Mouse (Mus musculus) stomach, embryonic 16.5 days (tissue): ENCODE results near the gene Csgalnact2. TPM values are rescaled to one million over a fixed set of nuclear protein-coding genes. Genes with fewer than 3 reads are reported as not detected.

ENCODE experiments used
- ATAC-seq: fragments of 200-750 bp; cut with Nextera tagmentation; 2 replicates; pipeline ENCODE4 v1.8.0; 2017; ENCODE audit warnings: moderate number of reproducible peaks, moderate TSS enrichment; ENCODE audit not compliant: insufficient read depth, low FRiP score
- H3K27ac ChIP-seq: fragments of 300-500 bp; sonication (generic); 2 replicates; pipeline ENCODE4 v1.5.1; 2014; ENCODE audit warnings: low read length
- H3K27me3 ChIP-seq: fragments of 300-500 bp; sonication (generic); 2 replicates; pipeline ENCODE4 v1.6.1; 2014; ENCODE audit warnings: low read length, control low read depth, mixed read lengths; ENCODE audit not compliant: control insufficient read depth, insufficient read depth
- H3K36me3 ChIP-seq: fragments of 300-500 bp; sonication (generic); 2 replicates; pipeline ENCODE4 v1.6.1; 2014; ENCODE audit warnings: low read length; ENCODE audit not compliant: control insufficient read depth, insufficient read depth
- H3K4me1 ChIP-seq: fragments of 300-500 bp; sonication (generic); 2 replicates; pipeline ENCODE4 v1.6.1; 2014; ENCODE audit warnings: low read length, control low read depth, mixed read lengths; ENCODE audit not compliant: control insufficient read depth, insufficient read depth
- H3K4me2 ChIP-seq: fragments of 300-500 bp; sonication (generic); 2 replicates; pipeline ENCODE4 v1.6.1; 2014; ENCODE audit warnings: low read depth, low read length, mixed read lengths
- H3K4me3 ChIP-seq: fragments of 300-500 bp; sonication (generic); replicated peaks from 2 replicates; pipeline ENCODE4 v1.5.1; 2014; ENCODE audit warnings: mild to moderate bottlenecking, low read length
- H3K9ac ChIP-seq: fragments of 300-500 bp; sonication (generic); 2 replicates; pipeline ENCODE4 v1.6.1; 2014; ENCODE audit warnings: low read length
- H3K9me3 ChIP-seq: fragments of 300-500 bp; sonication (generic); replicated peaks from 2 replicates; pipeline ENCODE4 v1.6.1; 2016; ENCODE audit warnings: low read length, control low read depth; ENCODE audit not compliant: control insufficient read depth
- WGBS: fragments of 180-500 bp; shearing (Covaris S2); extraction: QIAGEN DNeasy Blood & Tissue Kit; methylation state at CpG from one replicate; pipeline ENCODE4 v1.1.7; 2014; 5-methylcytosine and 5-hydroxymethylcytosine counted together
- polyA plus RNA-seq: library from polyadenylated mRNA; unstranded; fragments of >200 nt; fragmentation: Nextera tagmentation; extraction: Ambion mirVana; gene quantifications from 2 replicates; pipeline ENCODE4 v1.2.1, GENCODE M21; 2015

Gene Csgalnact2
- polyA plus RNA-seq, 1 experiment from 2014 or later: 16.8 TPM

GRCm38 (mm10) chr6:118173251-118173974, 34.5 kb upstream of the Csgalnact2 start:
- no peaks in the 10 kb centered on the region for H3K9me3 ChIP-seq
- WGBS: 88% methylated on average over 18 of the region's 18 CpGs

GRCm38 (mm10) chr6:118171386-118171785, 32.4 kb upstream of the Csgalnact2 start:
- Histone ChIP-seq H3K36me3 (no peaks in the 10 kb centered on the region), H3K4me2 (no peak overlapping the region), H3K9me3 (no peaks in the 10 kb centered on the region), H3K27ac (no peak overlapping the region), H3K4me3 (no peak overlapping the region), H3K27me3 (no peaks in the 10 kb centered on the region), H3K4me1 (no peaks in the 10 kb centered on the region), H3K9ac (no peak overlapping the region)
- no peak for ATAC-seq
- WGBS: 88% methylated on average over 7 of the region's 7 CpGs

More at GRCm38 (mm10) chr6:118173251-118173974, 34.5 kb upstream of the Csgalnact2 start:
- Histone ChIP-seq H3K36me3 (no peaks in the 10 kb centered on the region), H3K9ac (no peak overlapping the region), H3K4me1 (no peaks in the 10 kb centered on the region), H3K27ac (no peak overlapping the region), H3K4me3 (no peak overlapping the region), H3K27me3 (no peaks in the 10 kb centered on the region), H3K4me2 (no peak overlapping the region)
- no peak for ATAC-seq

- 85% methylated on average over 14 of the region's 14 CpGs for WGBS
- Histone ChIP-seq H3K4me3 (no peak overlapping the region), H3K27ac (no peak overlapping the region), H3K27me3 (no peaks in the 10 kb centered on the region), H3K4me1 (no peaks in the 10 kb centered on the region), H3K36me3 (no peaks in the 10 kb centered on the region), H3K9ac (no peak overlapping the region), H3K4me2 (no peak overlapping the region), H3K9me3 (no peaks in the 10 kb centered on the region)
- no peak for ATAC-seq
Observed at GRCm38 (mm10) chr6:118168106-118168505, 29.2 kb upstream of the Csgalnact2 start.

- WGBS: 82% methylated on average over 9 of the region's 9 CpGs
- Histone ChIP-seq H3K9me3 (no peaks in the 10 kb centered on the region), H3K4me3 (no peak overlapping the region), H3K27me3 (no peaks in the 10 kb centered on the region), H3K27ac (no peak overlapping the region), H3K4me2 (no peak overlapping the region), H3K9ac (no peak overlapping the region), H3K4me1 (no peaks in the 10 kb centered on the region), H3K36me3 (no peaks in the 10 kb centered on the region)
- no peak for ATAC-seq
Observed at GRCm38 (mm10) chr6:118167013-118167412, 28.1 kb upstream of the Csgalnact2 start.

- Histone ChIP-seq H3K27ac (no peak overlapping the region), H3K9me3 (no peaks in the 10 kb centered on the region), H3K4me1 (no peaks in the 10 kb centered on the region), H3K4me3 (no peak overlapping the region), H3K36me3 (no peaks in the 10 kb centered on the region), H3K27me3 (no peaks in the 10 kb centered on the region), H3K9ac (no peak overlapping the region), H3K4me2 (no peak overlapping the region)
- no peak for ATAC-seq
- WGBS: 75% methylated on average over 1 of the region's 1 CpGs
Observed at GRCm38 (mm10) chr6:118165516-118165915, 26.6 kb upstream of the Csgalnact2 start.

GRCm38 (mm10) chr6:118164691-118165090, 25.8 kb upstream of the Csgalnact2 start:
- H3K4me2 ChIP-seq: no peak overlapping the region
- H3K9me3 ChIP-seq: no peaks in the 10 kb centered on the region
- 61% methylated on average over 8 of the region's 8 CpGs for WGBS
- H3K27me3 ChIP-seq: no peaks in the 10 kb centered on the region
- H3K27ac ChIP-seq: no peak overlapping the region
- no peaks in the 10 kb centered on the region for H3K36me3 ChIP-seq
- no peaks in the 10 kb centered on the region for H3K4me1 ChIP-seq
- H3K4me3 ChIP-seq: no peak overlapping the region
- H3K9ac ChIP-seq: no peak overlapping the region
- no peak for ATAC-seq

GRCm38 (mm10) chr6:118163086-118163485, 24.1 kb upstream of the Csgalnact2 start:
- ATAC-seq: no peak

GRCm38 (mm10) chr6:118162457-118163082, 23.6 kb upstream of the Csgalnact2 start:
- Histone ChIP-seq H3K27me3 (no peaks in the 10 kb centered on the region; the same call in 1 of the 2 replicates), H3K4me3 (no peak overlapping the region), H3K4me1 (no peaks in the 10 kb centered on the region), H3K36me3 (no peaks in the 10 kb centered on the region), H3K4me2 (no peak overlapping the region), H3K27ac (no peak overlapping the region), H3K9me3 (no peaks in the 10 kb centered on the region), H3K9ac (no peak overlapping the region)
- ATAC-seq: no peak
- WGBS: 87% methylated on average over 12 of the region's 12 CpGs

More at GRCm38 (mm10) chr6:118163086-118163485, 24.1 kb upstream of the Csgalnact2 start:
- Histone ChIP-seq H3K36me3 (no peaks in the 10 kb centered on the region), H3K4me3 (no peak overlapping the region), H3K27ac (no peak overlapping the region), H3K27me3 (no peaks in the 10 kb centered on the region; the same call in 1 of the 2 replicates), H3K4me2 (no peak overlapping the region), H3K4me1 (no peaks in the 10 kb centered on the region), H3K9ac (no peak overlapping the region), H3K9me3 (no peaks in the 10 kb centered on the region)
- WGBS: 90% methylated on average over 2 of the region's 2 CpGs

- Histone ChIP-seq H3K9me3 (no peaks in the 10 kb centered on the region), H3K4me1 (no peaks in the 10 kb centered on the region), H3K4me2 (no peak overlapping the region), H3K36me3 (no peaks in the 10 kb centered on the region), H3K9ac (no peak overlapping the region), H3K4me3 (no peak overlapping the region), H3K27me3 (no peaks in the 10 kb centered on the region), H3K27ac (no peak overlapping the region)
- 83% methylated on average over 5 of the region's 5 CpGs for WGBS
- ATAC-seq: no peak
Observed at GRCm38 (mm10) chr6:118153091-118153490, 14.2 kb upstream of the Csgalnact2 start.
